Mouse (Mus musculus): ENCODE measurements around the gene Cavin4. TPM values are rescaled to one million over a fixed set of nuclear protein-coding genes. Genes with fewer than 3 reads are reported as not detected.

Gene Cavin4
- polyA plus RNA-seq, 2 experiments = 5.2 to 5.7 TPM

GRCm38 (mm10) chr4:48691793-48692437 lies 28.6 kb downstream of the Cavin4 start:
- H3K27me3 ChIP-seq (ENCODE audit: control insufficient read depth, insufficient read depth, low read length) = no peaks in the 10 kb centered on the region
- ATAC-seq (ENCODE audit: low FRiP score, low read depth) (peak; percentile 47; the same call in 1 of the 2 replicates), DNase-seq (ENCODE audit: low spot score) (peak; percentile 65)
- H3K4me1 ChIP-seq (ENCODE audit: control insufficient read depth, insufficient read depth, low read length) = no peaks in the 10 kb centered on the region
- no peak overlapping the region for H3K4me2 ChIP-seq (replicated peaks; ENCODE audit: low read depth, low read length, severe bottlenecking)
- no peak overlapping the region for H3K27ac ChIP-seq (replicated peaks; ENCODE audit: low read depth, low read length)
- WGBS = 40% methylated on average over 7 of the region's 7 CpGs
- no peaks in the 10 kb centered on the region for H3K36me3 ChIP-seq (ENCODE audit: control insufficient read depth, insufficient read depth, low read length)
- H3K9ac ChIP-seq (ENCODE audit: low read depth, low read length, severe bottlenecking) = no peak overlapping the region
- no peak overlapping the region for H3K4me3 ChIP-seq (replicated peaks; ENCODE audit: low read length)
- no peaks in the 10 kb centered on the region for H3K9me3 ChIP-seq (ENCODE audit: control insufficient read depth, low read length)
- no peak for TF ChIP-seq POLR2A (IDR thresholded peaks at IDR 0.05; ENCODE audit: borderline replicate concordance, extremely low read depth, insufficient read depth, insufficient read length)

DNA sequence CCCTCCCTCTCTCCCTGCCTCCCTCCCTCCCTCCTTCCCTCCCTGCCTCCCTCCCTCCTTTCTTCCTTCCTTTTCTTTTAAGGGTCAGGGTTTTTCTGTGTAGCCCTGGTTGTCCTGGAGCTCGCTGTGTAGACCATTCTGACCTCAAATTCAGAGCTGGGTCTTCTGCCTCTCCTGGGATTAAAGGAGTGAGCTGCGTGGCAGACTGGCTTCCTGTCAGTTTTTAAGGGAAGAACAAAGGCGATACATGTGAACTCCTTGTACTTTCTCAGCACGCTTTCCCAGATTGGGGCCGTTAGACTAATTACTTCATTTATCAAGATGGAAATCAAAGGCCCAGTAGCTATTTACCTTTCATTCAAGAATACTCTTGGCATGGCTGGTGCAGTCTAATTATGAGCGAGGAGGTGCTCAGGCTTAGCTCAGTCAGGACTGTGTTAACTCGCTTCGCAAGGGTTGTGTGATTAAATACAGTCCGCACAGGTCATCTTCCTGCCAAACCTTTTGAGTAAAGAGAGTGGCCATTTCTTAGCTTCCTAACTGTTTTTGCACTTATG lies 29.5 kb downstream of the Cavin4 start:
- ATAC-seq (ENCODE audit: low FRiP score, low read depth) (no peak), DNase-seq (ENCODE audit: low spot score) (no peak)
- Histone ChIP-seq H3K4me3 (replicated peaks; ENCODE audit: low read length) (no peak overlapping the region), H3K4me1 (ENCODE audit: control insufficient read depth, insufficient read depth, low read length) (no peaks in the 10 kb centered on the region), H3K27me3 (ENCODE audit: control insufficient read depth, insufficient read depth, low read length) (no peaks in the 10 kb centered on the region), H3K27ac (replicated peaks; ENCODE audit: low read depth, low read length) (no peak overlapping the region), H3K36me3 (ENCODE audit: control insufficient read depth, insufficient read depth, low read length) (no peaks in the 10 kb centered on the region), H3K4me2 (replicated peaks; ENCODE audit: low read depth, low read length, severe bottlenecking) (no peak overlapping the region), H3K9me3 (ENCODE audit: control insufficient read depth, low read length) (no peaks in the 10 kb centered on the region), H3K9ac (ENCODE audit: low read depth, low read length, severe bottlenecking) (no peak overlapping the region)
- TF ChIP-seq POLR2A (IDR thresholded peaks at IDR 0.05; ENCODE audit: borderline replicate concordance, extremely low read depth, insufficient read depth, insufficient read length) = no peak
- whole genome bisulfite sequencing = 32% methylated on average over 9 of the region's 9 CpGs

- Histone ChIP-seq H3K36me3 (ENCODE audit: control insufficient read depth, insufficient read depth, low read length) (no peaks in the 10 kb centered on the region), H3K9ac (ENCODE audit: low read depth, low read length, severe bottlenecking) (no peak overlapping the region), H3K4me3 (replicated peaks; ENCODE audit: low read length) (no peak overlapping the region), H3K4me1 (ENCODE audit: control insufficient read depth, insufficient read depth, low read length) (no peaks in the 10 kb centered on the region), H3K27ac (replicated peaks; ENCODE audit: low read depth, low read length) (no peak overlapping the region), H3K27me3 (ENCODE audit: control insufficient read depth, insufficient read depth, low read length) (no peaks in the 10 kb centered on the region), H3K9me3 (ENCODE audit: control insufficient read depth, low read length) (no peaks in the 10 kb centered on the region), H3K4me2 (replicated peaks; ENCODE audit: low read depth, low read length, severe bottlenecking) (no peak overlapping the region)
- no peak for TF ChIP-seq POLR2A (IDR thresholded peaks at IDR 0.05; ENCODE audit: borderline replicate concordance, extremely low read depth, insufficient read depth, insufficient read length)
- ATAC-seq (ENCODE audit: low FRiP score, low read depth) (no peak), DNase-seq (ENCODE audit: low spot score) (no peak)
- WGBS = 87% methylated on average over 3 of the region's 3 CpGs
These were observed 33.4 kb downstream of the Cavin4 start for GRCm38 (mm10) chr4:48696706-48697105.

GRCm38 (mm10) chr4:48697302-48697701 lies 34.0 kb downstream of the Cavin4 start:
- no peak for ATAC-seq (ENCODE audit: low FRiP score, low read depth)
- Histone ChIP-seq H3K27me3 (ENCODE audit: control insufficient read depth, insufficient read depth, low read length) (no peaks in the 10 kb centered on the region), H3K9ac (ENCODE audit: low read depth, low read length, severe bottlenecking) (no peak overlapping the region), H3K4me3 (replicated peaks; ENCODE audit: low read length) (no peak overlapping the region), H3K9me3 (ENCODE audit: control insufficient read depth, low read length) (no peaks in the 10 kb centered on the region), H3K4me2 (replicated peaks; ENCODE audit: low read depth, low read length, severe bottlenecking) (no peak overlapping the region), H3K4me1 (ENCODE audit: control insufficient read depth, insufficient read depth, low read length) (no peaks in the 10 kb centered on the region), H3K27ac (replicated peaks; ENCODE audit: low read depth, low read length) (no peak overlapping the region), H3K36me3 (ENCODE audit: control insufficient read depth, insufficient read depth, low read length) (no peaks in the 10 kb centered on the region)
- no peak for TF ChIP-seq POLR2A (IDR thresholded peaks at IDR 0.05; ENCODE audit: borderline replicate concordance, extremely low read depth, insufficient read depth, insufficient read length)
- WGBS = 57% methylated on average over 11 of the region's 11 CpGs
- no peak for DNase-seq (ENCODE audit: low spot score)

GRCm38 (mm10) chr4:48715865-48716650 lies 52.7 kb downstream of the Cavin4 start:
- Histone ChIP-seq H3K4me2 (replicated peaks; ENCODE audit: low read depth, low read length, severe bottlenecking) (no peak overlapping the region), H3K27ac (replicated peaks; ENCODE audit: low read depth, low read length) (no peak overlapping the region), H3K36me3 (ENCODE audit: control insufficient read depth, insufficient read depth, low read length) (no peaks in the 10 kb centered on the region), H3K4me3 (replicated peaks; ENCODE audit: low read length) (no peak overlapping the region), H3K9me3 (ENCODE audit: control insufficient read depth, low read length) (no peaks in the 10 kb centered on the region), H3K27me3 (ENCODE audit: control insufficient read depth, insufficient read depth, low read length) (no peaks in the 10 kb centered on the region), H3K4me1 (ENCODE audit: control insufficient read depth, insufficient read depth, low read length) (peaks cover 3% of the 10 kb centered on the region; the same call in 1 of the 2 replicates), H3K9ac (ENCODE audit: low read depth, low read length, severe bottlenecking) (no peak overlapping the region)
- DNase-seq (ENCODE audit: low spot score) (no peak), ATAC-seq (ENCODE audit: low FRiP score, low read depth) (no peak)
- no peak for TF ChIP-seq POLR2A (IDR thresholded peaks at IDR 0.05; ENCODE audit: borderline replicate concordance, extremely low read depth, insufficient read depth, insufficient read length)
- WGBS = 37% methylated on average over 8 of the region's 8 CpGs
